Mouse (Mus musculus) thymus, postnatal 36 days (tissue): ENCODE results near the gene Fndc1.

ENCODE experiments used
- DNase-seq, 2 experiments: peaks; one replicate each; pipeline ENCODE4 v3.0.0; 2022; ENCODE audit warnings: mixed read lengths in 2 of 2

The Fndc1 gene

GRCm38 (mm10) chr17:7826819-7827515 is at the start of gene Fndc1:
TSS of gene Fndc1 (minus strand) at chr17:7827302.
- peak; percentile 61 to 63 for DNase-seq

GRCm38 (mm10) chr17:7876541-7876940 is 49.4 kb upstream of the Fndc1 start:
- DNase-seq = no peak

- no peak for DNase-seq
These were observed 48.9 kb upstream of the Fndc1 start for GRCm38 (mm10) chr17:7875941-7876461.

GRCm38 (mm10) chr17:7874776-7875531 is 47.9 kb upstream of the Fndc1 start:
- peak; percentile 43 to 54 for DNase-seq

- no peak for DNase-seq
These were observed 46.3 kb upstream of the Fndc1 start for GRCm38 (mm10) chr17:7873382-7873781.

- peak; percentile 23 to 45 for DNase-seq
These were observed 44.7 kb upstream of the Fndc1 start for GRCm38 (mm10) chr17:7871800-7872199.

- DNase-seq = no peak
These were observed 43.9 kb upstream of the Fndc1 start for GRCm38 (mm10) chr17:7870862-7871605.

GRCm38 (mm10) chr17:7869114-7869513 is 42.0 kb upstream of the Fndc1 start:
- no peak for DNase-seq

- DNase-seq = peak; percentile 74 to 79
These were observed 41.5 kb upstream of the Fndc1 start for GRCm38 (mm10) chr17:7868631-7869030.

GRCm38 (mm10) chr17:7864740-7865139 is 37.6 kb upstream of the Fndc1 start:
- peak; percentile 40 to 55 for DNase-seq

- peak; percentile 57 to 68 for DNase-seq
These were observed 36.6 kb upstream of the Fndc1 start for GRCm38 (mm10) chr17:7863745-7864144.

GRCm38 (mm10) chr17:7860845-7861360 is 33.8 kb upstream of the Fndc1 start:
- DNase-seq = no peak

- DNase-seq = no peak
These were observed 30.6 kb upstream of the Fndc1 start for GRCm38 (mm10) chr17:7857658-7858057.

- DNase-seq = no peak
These were observed 28.7 kb upstream of the Fndc1 start for GRCm38 (mm10) chr17:7855851-7856250.

- DNase-seq = no peak
These were observed 24.9 kb upstream of the Fndc1 start for GRCm38 (mm10) chr17:7851979-7852378.

GRCm38 (mm10) chr17:7851527-7851926 is 24.4 kb upstream of the Fndc1 start:
- no peak for DNase-seq

GRCm38 (mm10) chr17:7850246-7850645 is 23.1 kb upstream of the Fndc1 start:
- no peak for DNase-seq

GRCm38 (mm10) chr17:7840505-7841290 is 13.6 kb upstream of the Fndc1 start:
- no peak for DNase-seq

GRCm38 (mm10) chr17:7827586-7827985 is 484 bp upstream of the Fndc1 start:
- no peak for DNase-seq

GRCm38 (mm10) chr17:7825416-7825815 is 1.7 kb downstream of the Fndc1 start:
- DNase-seq = no peak

GRCm38 (mm10) chr17:7821553-7822186 is 5.4 kb downstream of the Fndc1 start:
- peak in 1 of 2 experiments; percentile 10 for DNase-seq

GRCm38 (mm10) chr17:7820176-7820575 is 6.9 kb downstream of the Fndc1 start:
- DNase-seq = no peak
